Mouse (Mus musculus) c-Kit-positive CD71-positive TER-119-negative erythroid progenitor cells, embryonic 14.5 days (primary cell): ENCODE data around the gene Chrna1.
"Not testable (repeated sequence)": the region's sequence is repeated elsewhere in the genome, so short reads cannot be mapped to it uniquely, and the experiment has no call there.

Source experiments
- DNase-seq: peaks from one replicate; pipeline ENCODE4 v3.0.0-alpha.2; 2013; ENCODE audit warnings: low read depth

Chrna1 gene

DNA sequence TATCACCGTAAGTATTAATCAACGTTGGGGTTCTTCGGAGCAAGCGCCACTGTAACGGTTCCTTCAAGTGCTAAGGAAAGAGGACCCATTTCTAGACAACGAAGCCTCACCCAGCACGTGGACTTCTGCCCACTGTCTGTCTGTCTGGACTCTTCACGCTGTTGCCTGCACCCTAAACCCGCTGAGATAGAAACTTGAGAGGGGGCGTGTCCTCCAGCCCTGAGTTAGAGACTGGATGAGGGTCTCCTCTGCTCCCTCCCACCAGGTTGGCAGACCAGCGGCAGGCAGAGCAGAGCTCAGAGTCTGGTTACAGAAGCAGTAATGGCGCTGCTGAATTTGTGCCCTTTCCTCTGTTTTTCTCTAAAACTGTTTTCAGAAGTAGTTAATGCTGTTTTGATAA lies 10.0 kb upstream of the Chrna1 start:
- no peak for DNase-seq

DNA sequence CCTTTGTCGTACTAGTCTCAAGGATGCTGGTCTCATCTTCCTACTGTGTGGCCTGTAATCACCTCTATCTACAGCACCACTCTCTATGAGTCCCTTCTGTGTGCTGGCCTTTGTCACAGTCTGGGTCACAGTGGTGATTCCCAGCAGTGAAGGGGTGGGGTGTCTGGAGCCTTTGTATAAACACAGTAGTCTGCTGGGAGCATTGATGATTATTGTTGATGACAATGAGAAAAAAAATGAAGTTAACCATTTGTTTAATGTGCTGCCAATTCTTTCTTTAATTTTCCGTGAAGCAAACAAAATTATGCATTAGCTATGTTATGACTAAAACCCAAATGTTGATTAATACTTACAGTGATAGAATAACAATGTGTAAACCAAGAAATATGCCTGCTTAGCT lies 8.8 kb upstream of the Chrna1 start:
- no peak for DNase-seq

DNA sequence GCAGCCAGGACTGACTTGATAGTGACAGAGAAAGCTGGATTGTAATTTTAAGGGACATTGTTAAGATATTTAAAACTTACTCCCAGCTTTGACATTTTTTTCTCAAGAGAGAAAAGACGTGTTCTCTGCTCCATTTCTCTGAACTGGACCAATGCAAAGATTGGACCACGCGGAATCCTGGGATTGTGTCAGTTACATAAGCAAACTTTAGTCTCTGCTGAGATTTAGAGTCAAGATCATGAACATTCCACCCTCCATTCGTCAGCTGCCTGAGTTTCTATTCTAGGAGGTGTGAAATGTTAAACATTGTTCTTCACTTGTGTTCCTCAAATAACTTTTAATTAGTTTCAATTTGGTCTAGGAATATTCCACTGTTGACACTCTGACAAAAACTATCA lies 7.0 kb upstream of the Chrna1 start:
- DNase-seq = no peak

DNA sequence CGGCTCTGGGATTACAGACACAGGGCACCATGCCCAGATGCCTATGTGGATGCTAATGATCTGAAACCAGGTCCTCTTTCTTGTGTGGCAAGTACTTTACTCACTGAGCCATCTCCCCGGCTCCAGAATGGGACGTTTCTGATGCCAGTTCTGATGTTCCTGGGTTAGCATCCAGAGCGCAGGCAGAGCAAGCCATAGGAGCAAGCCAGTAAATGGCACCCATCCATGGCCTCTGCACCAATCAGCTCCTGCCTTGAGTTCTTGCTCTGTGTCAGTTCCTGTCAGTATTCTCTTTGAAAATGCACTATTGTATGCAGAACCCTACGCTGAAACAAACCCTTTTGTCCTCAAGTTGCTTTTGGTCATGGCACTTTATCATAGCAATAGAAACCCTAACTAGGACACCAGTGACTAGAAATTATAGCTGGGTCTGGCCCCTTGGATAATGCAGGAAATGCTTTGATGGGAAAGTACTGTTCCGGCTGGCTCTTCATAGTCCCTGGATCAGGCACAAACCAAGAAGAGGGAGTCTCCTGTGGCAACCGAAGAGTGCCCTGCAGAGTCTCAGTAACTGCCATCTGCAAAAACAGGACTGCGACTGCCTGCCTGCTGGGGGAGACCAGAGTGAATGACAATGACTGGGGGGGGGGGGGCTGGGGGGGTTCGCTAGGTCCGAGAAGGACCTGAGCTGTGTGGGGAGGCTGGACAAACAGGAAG lies 6.4 kb upstream of the Chrna1 start:
- DNase-seq = no peak

DNA sequence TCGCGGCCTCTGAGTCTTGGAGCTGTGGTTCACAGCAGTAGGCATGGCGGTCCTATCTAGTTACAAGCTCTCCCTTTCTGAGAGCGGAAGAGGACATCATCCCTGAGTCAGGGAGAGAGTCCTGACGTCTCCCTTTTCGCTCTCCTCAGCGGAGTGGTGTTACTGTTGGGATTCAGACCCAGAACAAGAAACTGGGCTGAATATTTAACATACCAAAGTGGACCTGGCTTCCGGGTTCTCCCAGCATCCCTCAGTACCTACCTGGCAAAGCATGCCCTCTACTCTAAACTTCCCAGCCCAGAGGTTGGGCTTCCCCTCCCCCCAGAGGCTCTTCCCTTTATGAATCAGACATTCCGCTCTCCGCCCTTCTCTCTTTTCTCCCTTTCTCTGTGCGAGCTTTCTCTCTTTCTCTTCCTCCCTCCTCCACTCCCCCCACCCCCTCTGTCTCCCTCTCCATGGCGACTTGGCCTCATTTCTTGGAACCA lies 5.3 kb upstream of the Chrna1 start:
- DNase-seq = no peak

DNA sequence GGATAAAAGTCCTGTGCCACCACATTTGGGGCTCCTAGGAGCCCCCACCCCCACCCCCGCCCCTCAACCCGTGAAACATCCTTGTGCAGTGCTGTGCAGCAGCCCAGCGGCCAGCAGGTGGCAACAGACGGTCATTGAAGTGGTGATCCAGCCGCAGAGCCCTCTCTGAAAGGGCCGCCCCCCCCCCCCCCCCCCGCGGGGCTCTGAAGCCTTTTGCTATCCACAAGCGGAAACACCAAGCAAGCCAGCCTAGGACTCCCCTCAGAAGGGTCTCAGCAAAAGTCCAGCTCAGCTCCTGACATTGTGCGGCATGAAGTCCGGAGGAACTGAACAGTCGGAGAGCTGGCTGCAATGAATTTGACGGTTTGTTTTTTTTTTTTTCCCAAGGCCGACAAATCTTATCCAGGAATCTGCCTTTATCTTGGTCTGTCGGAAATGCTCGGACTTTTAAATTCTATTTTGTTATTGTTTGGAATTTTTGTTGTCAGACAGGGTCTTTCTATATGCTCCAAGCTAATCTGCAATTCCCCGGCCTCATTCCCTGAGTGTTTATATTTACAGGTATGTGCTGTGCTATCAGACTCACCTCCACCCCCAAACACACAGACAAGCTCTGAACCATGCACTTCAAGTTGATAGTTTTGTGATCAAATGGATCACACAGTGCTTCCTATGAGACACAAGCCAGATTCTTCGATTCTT lies 4.7 kb upstream of the Chrna1 start:
- DNase-seq = no peak

DNA sequence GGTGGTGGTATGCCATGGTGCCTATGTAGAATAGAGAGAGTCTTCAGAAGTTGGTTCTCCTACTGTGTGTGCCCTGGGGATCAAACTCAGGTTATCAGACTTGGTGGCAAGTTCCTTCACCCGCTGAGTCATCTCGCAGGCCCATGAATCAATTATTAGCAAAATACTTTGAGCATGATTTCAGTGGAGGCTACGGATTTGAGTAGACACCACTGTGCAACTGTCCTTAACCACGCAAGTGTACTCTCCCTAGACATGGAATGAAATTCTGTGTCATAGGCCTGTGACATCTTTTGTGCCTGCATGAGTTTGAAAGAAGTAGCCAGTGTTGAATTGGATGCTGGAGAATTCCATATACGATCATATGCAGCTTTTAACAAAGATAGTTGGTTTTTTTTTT lies 582 bp upstream of the Chrna1 start:
- no peak for DNase-seq

DNA sequence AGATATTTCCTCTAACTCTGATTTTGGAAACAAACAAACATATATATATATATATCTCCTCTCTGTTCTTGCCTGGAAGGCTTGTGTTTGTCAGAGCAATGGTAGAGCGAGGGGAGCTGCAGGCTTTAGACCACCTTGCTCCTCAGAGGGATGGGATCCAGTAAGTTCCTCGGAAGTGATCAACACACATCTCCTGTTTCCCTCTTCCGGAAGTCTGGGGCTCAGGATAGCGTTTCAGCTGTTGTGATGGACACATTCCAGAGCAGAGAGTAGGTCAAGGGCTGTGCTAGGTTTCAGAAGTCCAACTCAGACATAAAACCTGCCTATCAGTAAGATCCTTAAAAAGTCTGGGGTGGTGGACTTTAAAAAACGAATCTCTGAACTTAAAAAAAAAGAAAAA lies 970 bp downstream of the Chrna1 start:
- no peak for DNase-seq

DNA sequence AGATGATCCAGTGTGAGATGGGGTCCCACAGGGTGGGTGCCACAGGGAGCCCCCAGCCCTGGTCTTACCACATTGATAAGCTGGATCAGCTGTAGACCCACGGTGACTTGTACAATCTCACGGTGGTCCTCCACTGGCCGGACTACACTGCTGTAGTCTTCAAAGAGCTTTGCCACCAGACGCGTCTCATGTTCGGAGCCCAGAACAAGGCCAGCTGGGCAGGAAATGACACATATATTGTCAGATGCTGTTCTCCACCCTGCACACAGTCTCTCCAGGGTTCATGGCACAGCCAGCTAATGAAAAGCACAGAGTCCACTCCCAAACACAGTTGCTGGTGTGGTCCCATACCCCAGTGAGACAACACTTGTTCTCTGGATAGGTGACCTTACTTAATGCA lies 5.7 kb downstream of the Chrna1 start:
- DNase-seq = no peak

DNA sequence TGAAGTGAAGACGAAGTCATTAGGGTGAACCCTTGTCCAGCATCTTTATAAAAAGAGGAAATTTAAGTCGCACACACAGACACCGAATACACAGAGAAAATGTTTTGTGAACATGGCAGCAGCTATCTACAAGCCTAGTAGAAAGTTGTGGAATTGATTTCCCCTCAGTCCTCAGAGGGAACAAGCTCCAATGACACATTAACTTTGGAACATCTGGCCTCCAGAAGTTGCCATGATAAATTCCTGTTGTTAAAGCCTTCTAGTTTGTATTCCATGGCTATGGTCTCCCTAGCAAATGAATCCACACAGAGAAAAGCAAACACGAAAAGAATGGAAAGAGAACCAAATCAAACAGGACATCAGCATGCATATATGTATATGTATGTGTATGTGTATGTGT lies 6.6 kb downstream of the Chrna1 start:
- no peak for DNase-seq

DNA sequence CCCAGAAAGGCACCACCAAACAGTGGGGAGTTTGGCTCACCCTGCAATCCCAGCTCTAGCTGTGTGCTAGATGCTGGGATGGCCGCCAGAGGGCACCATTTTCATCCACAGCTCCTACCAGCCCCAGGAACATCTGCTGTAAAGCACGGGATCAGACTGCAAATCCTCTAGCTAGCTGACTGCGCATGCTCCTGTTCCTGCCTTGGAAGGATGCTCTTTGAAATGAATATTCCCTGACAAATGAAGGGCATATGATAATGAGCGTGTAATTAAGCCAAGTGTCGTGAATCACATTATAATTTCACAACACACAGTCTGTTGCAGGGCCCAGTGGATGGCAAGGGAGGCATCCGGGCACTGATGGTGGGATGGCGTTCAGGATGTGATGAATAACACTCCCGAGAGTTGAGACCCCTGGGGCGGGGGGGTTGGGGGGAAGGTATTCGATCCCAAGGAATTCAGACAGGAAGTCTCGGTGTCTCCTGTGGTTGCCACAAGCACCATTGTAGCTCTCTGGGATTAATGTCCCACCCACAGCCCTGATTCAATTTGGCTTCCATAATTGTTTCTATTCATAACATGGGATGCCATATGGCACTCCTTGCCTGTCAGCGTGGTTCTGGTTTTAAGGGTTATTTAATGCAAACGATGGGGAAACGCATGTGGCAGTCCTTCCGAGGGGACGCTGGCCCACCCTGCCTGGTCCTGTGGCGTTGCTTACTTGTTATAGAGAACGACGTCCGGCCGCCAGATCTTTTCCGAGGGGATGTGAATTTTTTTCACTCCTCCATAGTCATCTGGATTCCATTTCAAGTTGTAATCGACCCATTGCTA lies 7.4 kb downstream of the Chrna1 start:
- DNase-seq = no peak

DNA sequence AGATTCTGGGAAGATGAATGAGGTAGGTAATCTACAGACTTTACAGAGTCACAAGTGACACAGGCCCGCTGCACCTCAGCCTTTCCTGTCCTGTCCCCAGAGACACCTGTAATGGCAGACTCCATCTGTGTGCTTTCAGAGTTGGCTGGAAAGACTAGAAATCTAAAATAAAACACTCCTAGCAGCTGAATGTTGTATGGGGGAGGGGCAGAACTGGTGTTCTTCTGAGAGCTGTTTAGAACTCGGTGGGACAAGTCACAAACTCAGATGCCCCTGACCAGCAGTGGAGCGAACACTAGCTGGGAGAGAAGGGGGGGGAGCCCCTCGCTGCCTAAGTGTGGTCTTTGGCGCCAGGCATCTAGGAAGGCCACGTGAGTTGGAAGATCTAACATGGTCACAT lies 8.2 kb downstream of the Chrna1 start:
- no peak for DNase-seq

DNA sequence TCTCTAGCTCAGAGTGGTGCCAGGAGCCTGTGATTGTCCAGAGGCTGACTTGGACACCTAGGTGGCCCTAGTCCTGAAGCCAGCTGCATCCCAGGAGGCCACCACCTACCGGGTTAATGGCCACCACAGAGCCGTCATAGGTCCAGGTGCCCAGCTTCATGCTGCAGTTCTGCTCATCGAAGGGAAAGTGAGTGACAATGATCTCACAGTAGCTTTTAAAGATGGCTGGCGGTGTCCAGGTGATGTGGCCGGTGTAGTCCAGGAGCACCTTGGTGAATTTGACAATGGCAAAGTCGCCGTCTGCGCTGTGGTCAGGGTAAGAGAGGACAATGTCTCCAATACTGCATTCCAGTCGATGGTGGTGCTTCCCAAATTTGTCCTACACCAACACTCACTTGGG lies 8.8 kb downstream of the Chrna1 start:
- no peak for DNase-seq

DNA sequence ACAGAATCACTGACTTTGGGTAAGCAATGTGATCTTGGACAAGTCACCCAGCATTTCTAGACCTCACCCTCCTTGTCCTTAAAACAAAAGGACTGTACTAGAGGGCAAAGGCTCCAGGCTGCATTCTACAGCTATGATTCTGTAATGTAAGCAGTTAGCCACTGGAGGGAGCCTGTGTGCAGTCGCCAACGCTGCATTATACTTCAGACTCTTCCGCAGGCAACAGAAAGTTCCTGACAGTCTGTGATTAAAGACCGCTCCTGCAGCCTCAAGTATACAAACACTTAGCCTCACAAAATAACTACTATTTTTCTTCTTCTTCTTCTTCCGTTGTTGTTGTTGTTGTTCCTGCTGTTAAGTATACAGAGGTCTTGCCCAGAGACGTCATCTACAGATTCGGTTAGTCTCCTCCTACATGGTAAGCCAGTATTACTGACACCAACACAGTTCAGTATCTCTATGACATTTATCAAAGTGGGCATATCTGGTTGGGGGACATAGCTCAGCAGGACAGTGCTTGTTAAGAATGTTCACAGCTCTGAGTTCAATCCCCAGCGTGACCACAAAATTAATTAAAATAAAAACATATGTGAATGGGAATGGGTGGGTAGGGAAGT lies 13.0 kb downstream of the Chrna1 start:
- DNase-seq = peak; percentile 40

DNA sequence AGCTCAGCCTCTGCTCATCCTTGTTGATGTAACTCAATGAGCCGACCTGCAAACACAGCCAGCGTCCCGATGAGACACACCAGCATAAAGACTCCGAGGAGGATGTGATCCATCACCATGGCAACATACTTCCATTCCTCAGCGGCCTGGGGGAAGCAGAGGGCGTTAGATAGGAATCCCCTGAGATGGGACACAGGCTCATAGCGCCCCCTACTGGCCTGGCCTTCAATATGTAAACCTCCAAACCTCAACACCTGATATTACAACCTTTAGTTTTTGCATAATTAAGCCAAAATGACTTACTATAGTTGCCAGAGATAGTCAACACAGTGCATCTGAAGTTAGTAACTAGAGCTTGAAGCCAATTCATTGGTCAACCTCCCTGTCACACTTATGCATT lies 14.0 kb downstream of the Chrna1 start:
- no peak for DNase-seq

DNA sequence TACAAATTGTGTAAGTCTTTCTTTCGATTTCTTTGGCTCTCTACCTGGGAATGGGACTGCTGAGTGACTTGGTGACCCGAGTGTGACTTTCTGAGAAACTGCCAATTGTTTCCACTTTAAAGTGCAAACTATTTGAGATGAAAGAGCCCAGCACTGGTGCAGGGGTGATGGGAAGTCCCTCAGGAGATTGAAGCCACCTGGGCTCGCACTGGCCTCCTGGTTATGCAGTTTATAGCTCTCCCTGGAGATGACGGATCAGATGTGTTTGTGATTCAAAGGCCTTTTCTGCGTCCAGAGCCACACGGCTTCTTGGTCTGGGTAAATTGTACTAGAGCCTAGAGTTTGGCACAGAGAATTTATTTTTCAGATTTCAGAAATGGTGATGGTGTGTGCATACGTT lies 16.4 kb downstream of the Chrna1 start:
- no peak for DNase-seq

DNA sequence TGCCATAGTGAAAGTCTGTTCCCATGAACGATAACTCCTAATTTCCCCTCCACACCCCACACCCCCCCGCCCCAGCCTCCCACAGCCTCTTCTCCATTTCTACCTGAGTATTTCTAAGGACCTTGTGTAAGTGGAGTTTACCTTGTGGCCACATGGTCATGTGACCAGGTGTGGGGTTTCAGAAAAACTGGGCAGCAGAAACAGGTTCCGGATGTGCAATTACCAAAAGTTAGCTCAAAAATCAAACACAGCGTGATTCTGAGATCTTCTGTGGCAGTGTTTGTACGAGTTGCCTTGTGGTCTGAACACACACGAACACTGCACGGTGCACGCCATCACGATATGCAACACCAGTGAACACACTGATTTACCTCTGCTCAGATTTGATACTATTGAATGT lies 17.5 kb downstream of the Chrna1 start:
- DNase-seq = no peak

DNA sequence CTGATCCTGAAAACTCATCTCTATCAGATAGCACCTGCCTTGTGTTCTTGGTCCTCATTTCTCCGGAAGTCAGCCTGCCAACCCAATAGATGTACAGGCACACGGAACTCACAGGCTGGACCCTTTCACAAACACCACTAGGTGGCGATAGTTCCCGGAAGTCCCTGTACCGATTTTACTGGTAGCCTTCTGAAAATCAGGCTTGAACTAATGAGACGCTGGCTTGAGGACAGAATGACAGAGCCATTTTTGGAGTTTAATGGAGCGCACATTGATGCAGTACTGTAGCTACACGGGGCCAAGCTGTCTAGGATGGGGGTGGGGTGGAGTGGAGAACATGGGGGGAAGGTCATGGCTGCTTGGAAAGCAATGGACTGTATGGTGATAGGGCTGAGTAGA lies 18.5 kb downstream of the Chrna1 start:
- peak; percentile 67 for DNase-seq

DNA sequence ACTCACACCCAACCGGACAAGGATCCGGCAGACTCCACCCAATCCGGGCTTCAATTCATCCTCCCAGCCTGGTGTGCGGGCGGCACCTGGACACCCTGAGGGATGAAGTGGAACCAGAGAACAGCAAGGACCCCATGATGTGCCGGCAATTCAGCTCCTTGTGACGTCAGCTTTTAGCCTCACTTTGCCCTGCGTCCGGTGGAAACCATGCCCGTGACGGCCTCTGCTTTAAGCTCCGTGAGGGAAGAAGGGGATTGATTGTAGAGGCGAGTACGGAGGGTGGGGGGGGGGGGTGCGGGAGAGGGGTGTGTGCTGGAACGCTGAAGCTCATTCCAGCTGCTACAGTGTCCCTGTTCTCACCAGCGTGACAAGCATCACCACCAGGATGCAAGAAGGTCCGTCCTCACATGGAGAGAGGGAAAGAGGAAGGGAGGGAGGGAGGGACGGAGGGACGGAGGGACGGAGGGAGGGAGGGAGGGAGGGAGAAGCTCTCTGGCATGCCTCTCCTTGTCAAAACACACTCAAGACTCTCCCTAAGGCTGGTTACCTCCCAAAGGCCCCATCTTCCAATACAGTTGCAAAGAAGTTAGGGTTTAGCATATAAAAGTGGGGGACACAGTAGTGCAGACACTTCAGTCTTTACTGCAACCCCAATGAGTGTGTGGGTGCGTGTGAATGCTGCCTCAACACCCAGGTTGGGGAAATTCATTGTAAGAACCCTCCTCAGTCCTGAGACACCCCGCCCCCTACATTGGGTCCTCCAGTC lies 19.1 kb downstream of the Chrna1 start:
- DNase-seq = no peak

DNA sequence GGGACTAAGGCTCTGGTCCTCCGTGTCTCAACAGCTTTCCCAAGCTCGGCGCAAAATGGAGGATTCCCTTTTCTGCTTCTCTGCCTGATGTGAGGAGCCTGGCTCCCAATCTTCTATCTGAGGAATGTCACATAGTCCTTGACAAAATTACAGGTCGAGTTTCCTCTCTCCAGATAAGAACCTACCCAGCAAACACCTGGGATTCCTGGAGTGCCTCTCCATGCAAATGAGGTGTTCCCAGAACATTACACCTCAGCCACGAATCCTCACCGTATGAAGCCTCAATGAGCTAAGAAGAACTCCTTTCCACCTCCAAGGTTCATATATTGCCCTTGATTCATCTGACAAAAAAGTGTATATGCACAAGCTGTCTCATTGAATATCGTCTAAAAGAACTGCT lies 19.7 kb downstream of the Chrna1 start:
- DNase-seq = no peak

DNA sequence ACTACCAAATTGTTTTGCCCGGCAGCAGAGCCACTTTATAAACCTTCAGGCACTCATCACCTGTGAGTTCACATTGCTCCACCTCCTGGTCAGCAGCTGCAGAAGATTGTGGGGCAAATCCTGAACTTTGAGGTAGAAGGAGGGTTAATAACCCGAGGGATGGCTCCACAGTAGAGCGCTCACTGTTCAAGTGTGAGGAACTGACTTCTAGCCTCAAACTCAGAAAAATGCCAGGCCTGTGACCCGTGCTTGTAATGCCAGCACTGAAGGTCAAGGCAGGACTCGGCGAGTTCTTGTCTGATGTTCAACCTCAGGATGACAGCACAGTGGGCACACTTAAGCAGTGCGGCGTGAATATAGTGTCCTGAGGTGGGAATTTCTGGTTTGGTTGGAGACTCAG lies 22.2 kb downstream of the Chrna1 start:
- DNase-seq = no peak

DNA sequence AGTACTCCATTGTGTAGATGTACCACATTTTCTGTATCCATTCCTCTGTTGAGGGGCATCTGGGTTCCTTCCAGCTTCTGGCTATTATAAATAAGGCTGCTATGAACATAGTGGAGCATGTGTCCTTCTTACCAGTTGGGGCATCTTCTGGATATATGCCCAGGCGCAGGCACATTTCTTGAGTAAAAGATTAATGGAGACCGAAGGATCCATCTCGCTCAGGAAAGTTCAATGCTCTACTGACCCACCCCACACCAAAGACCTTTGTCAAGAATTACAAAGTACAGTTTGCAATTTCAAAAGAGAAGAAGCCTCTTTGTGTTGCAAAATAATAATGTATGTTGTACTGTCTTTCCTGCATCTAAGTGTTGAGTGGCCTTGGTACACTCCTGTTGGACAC lies 23.1 kb downstream of the Chrna1 start:
- not testable (repeated sequence) for DNase-seq
